Mouse (Mus musculus): Measurements from ENCODE around the gene E2f1.
A peak's percentile ranks its signal among the peaks of the same experiment; 100 is the strongest.

Gene E2f1

GRCm38 (mm10) chr2:154569836-154570286, at the start of gene E2f1:
E2f1 (minus strand) TSS chr2:154569892.
- peak; percentile 84 for DNase-seq

- no peak for DNase-seq
Measured at GRCm38 (mm10) chr2:154617061-154617460, 47.4 kb upstream of the E2f1 start.

- no peak for DNase-seq
Measured at GRCm38 (mm10) chr2:154615674-154616073, 46.0 kb upstream of the E2f1 start.

- DNase-seq, result peak; percentile 75
Measured at GRCm38 (mm10) chr2:154614841-154615576, 45.3 kb upstream of the E2f1 start.

- DNase-seq, result peak; percentile 88
Measured at GRCm38 (mm10) chr2:154613118-154614115, 43.7 kb upstream of the E2f1 start, which contains the start of the genes Zfp341 and 4930519P11Rik. Zfp341 (plus strand) TSS chr2:154613297. 4930519P11Rik (minus strand) TSS chr2:154613437.

- DNase-seq, result no peak
Measured at GRCm38 (mm10) chr2:154609050-154609767, 39.5 kb upstream of the E2f1 start.

GRCm38 (mm10) chr2:154606965-154607364, 37.3 kb upstream of the E2f1 start:
- no peak for DNase-seq

GRCm38 (mm10) chr2:154604156-154604555, 34.5 kb upstream of the E2f1 start:
- DNase-seq, result no peak

GRCm38 (mm10) chr2:154603638-154604153, 34.0 kb upstream of the E2f1 start, which contains the start of gene Pxmp4:
Pxmp4 (minus strand) TSS chr2:154603708.
- DNase-seq, result peak; percentile 100

GRCm38 (mm10) chr2:154603007-154603637, 33.4 kb upstream of the E2f1 start:
- DNase-seq, result no peak

GRCm38 (mm10) chr2:154601324-154601723, 31.6 kb upstream of the E2f1 start:
- DNase-seq, result no peak

GRCm38 (mm10) chr2:154600586-154600985, 30.9 kb upstream of the E2f1 start:
- no peak for DNase-seq

- DNase-seq, result no peak
Measured at GRCm38 (mm10) chr2:154597399-154597798, 27.7 kb upstream of the E2f1 start.

GRCm38 (mm10) chr2:154595775-154596174, 26.1 kb upstream of the E2f1 start:
- DNase-seq, result no peak

- DNase-seq, result no peak
Measured at GRCm38 (mm10) chr2:154593025-154593424, 23.3 kb upstream of the E2f1 start.

GRCm38 (mm10) chr2:154591239-154591638, 21.5 kb upstream of the E2f1 start:
- DNase-seq, result no peak

GRCm38 (mm10) chr2:154589051-154589450, 19.4 kb upstream of the E2f1 start:
- no peak for DNase-seq

- DNase-seq, result no peak
Measured at GRCm38 (mm10) chr2:154586405-154586804, 16.7 kb upstream of the E2f1 start.

GRCm38 (mm10) chr2:154584931-154585601, 15.4 kb upstream of the E2f1 start:
- no peak for DNase-seq

- DNase-seq, result peak; percentile 90
Measured at GRCm38 (mm10) chr2:154583906-154584872, 14.5 kb upstream of the E2f1 start.

Measured in cerebellum, adult 9-10 months (tissue).